Mouse (Mus musculus): ENCODE measurements around the gene Rybp. TPM values are rescaled to one million over a fixed set of nuclear protein-coding genes. Genes with fewer than 3 reads are reported as not detected.

The Rybp gene
- 4.7 and 5.4 TPM in 2 replicates for polyA plus RNA-seq (2012)

GRCm38 (mm10) chr6:100287334-100288015 is at the start of gene Rybp:
Gene Rybp (minus strand): TSS chr6:100287485.
- no peak for TF ChIP-seq GATA1 (IDR thresholded peaks at IDR 0.05; ENCODE audit: low read length)

GRCm38 (mm10) chr6:100336591-100337148 is 49.4 kb upstream of the Rybp start:
- TF ChIP-seq GATA1 (IDR thresholded peaks at IDR 0.05; ENCODE audit: low read length): no peak

GRCm38 (mm10) chr6:100335506-100336144 is 48.3 kb upstream of the Rybp start:
- TF ChIP-seq GATA1 (IDR thresholded peaks at IDR 0.05; ENCODE audit: low read length): no peak

GRCm38 (mm10) chr6:100333745-100334144 is 46.5 kb upstream of the Rybp start:
- no peak for TF ChIP-seq GATA1 (IDR thresholded peaks at IDR 0.05; ENCODE audit: low read length)

- TF ChIP-seq GATA1 (IDR thresholded peaks at IDR 0.05; ENCODE audit: low read length): no peak
Measured at GRCm38 (mm10) chr6:100332479-100332878, 45.2 kb upstream of the Rybp start.

GRCm38 (mm10) chr6:100331582-100331981 is 44.3 kb upstream of the Rybp start:
- no peak for TF ChIP-seq GATA1 (IDR thresholded peaks at IDR 0.05; ENCODE audit: low read length)

GRCm38 (mm10) chr6:100331055-100331454 is 43.8 kb upstream of the Rybp start:
- no peak for TF ChIP-seq GATA1 (IDR thresholded peaks at IDR 0.05; ENCODE audit: low read length)

- no peak for TF ChIP-seq GATA1 (IDR thresholded peaks at IDR 0.05; ENCODE audit: low read length)
Measured at GRCm38 (mm10) chr6:100329542-100329941, 42.3 kb upstream of the Rybp start.

GRCm38 (mm10) chr6:100327050-100327449 is 39.8 kb upstream of the Rybp start:
- TF ChIP-seq GATA1 (IDR thresholded peaks at IDR 0.05; ENCODE audit: low read length): no peak

- TF ChIP-seq GATA1 (IDR thresholded peaks at IDR 0.05; ENCODE audit: low read length): no peak
Measured at GRCm38 (mm10) chr6:100323756-100324430, 36.6 kb upstream of the Rybp start.

GRCm38 (mm10) chr6:100322561-100322960 is 35.3 kb upstream of the Rybp start:
- TF ChIP-seq GATA1 (IDR thresholded peaks at IDR 0.05; ENCODE audit: low read length): no peak

GRCm38 (mm10) chr6:100322145-100322544 is 34.9 kb upstream of the Rybp start:
- TF ChIP-seq GATA1 (IDR thresholded peaks at IDR 0.05; ENCODE audit: low read length): no peak

GRCm38 (mm10) chr6:100314201-100314600 is 26.9 kb upstream of the Rybp start:
- TF ChIP-seq GATA1 (IDR thresholded peaks at IDR 0.05; ENCODE audit: low read length): no peak

- no peak for TF ChIP-seq GATA1 (IDR thresholded peaks at IDR 0.05; ENCODE audit: low read length)
Measured at GRCm38 (mm10) chr6:100311167-100311566, 23.9 kb upstream of the Rybp start.

GRCm38 (mm10) chr6:100304831-100305230 is 17.5 kb upstream of the Rybp start:
- no peak for TF ChIP-seq GATA1 (IDR thresholded peaks at IDR 0.05; ENCODE audit: low read length)

- no peak for TF ChIP-seq GATA1 (IDR thresholded peaks at IDR 0.05; ENCODE audit: low read length)
Measured at GRCm38 (mm10) chr6:100301410-100302108, 14.3 kb upstream of the Rybp start.

Measured in G1E-ER4 (cell line).